Mouse (Mus musculus): ENCODE measurements at regions not wholly inside any gene's neighbourhood (a gene's known extent, or its start where the extent isn't known, plus 50 kb on each side); places are given as distances from the start of the nearest gene placed in this dataset.

GRCm38 (mm10) chr2:75267949-75268348 lies 391.1 kb upstream of the Hnrnpa3 start:
- TF ChIP-seq E2F4 (IDR thresholded peaks at IDR 0.05; ENCODE audit: borderline replicate concordance, low read depth, low read length) = no peak
- TF ChIP-seq CTCF (IDR thresholded peaks at IDR 0.05 in 2 of 3, conservative IDR thresholded peaks at IDR 0.05 in 1 of 3; ENCODE audit: control insufficient read depth in 1 of 3, insufficient read depth in 1 of 3, low read depth in 2 of 3, low read length in 3 of 3, poor library complexity in 1 of 3, severe bottlenecking in 1 of 3) = no peak
- TF ChIP-seq MAX (IDR thresholded peaks at IDR 0.05; ENCODE audit: low read length) = no peak
- no peak for TF ChIP-seq ELF1 (IDR thresholded peaks at IDR 0.05; ENCODE audit: low read depth, low read length)
- TF ChIP-seq TAL1 (IDR thresholded peaks at IDR 0.05; ENCODE audit: low read length) = no peak
- no peak for TF ChIP-seq CHD2 (IDR thresholded peaks at IDR 0.05; ENCODE audit: low read length)
- TF ChIP-seq POLR2A (IDR thresholded peaks at IDR 0.05; ENCODE audit: control insufficient read depth in 1 of 2, insufficient read depth in 1 of 2, low read depth in 1 of 2, low read length in 2 of 2, poor library complexity in 1 of 2) = no peak
- no peak for TF ChIP-seq UBTF (IDR thresholded peaks at IDR 0.05; ENCODE audit: borderline replicate concordance, insufficient read depth, low read depth, low read length)

All from MEL (cell line).